Mouse (Mus musculus): ENCODE measurements around the gene Sgip1.

Sgip1 gene

DNA sequence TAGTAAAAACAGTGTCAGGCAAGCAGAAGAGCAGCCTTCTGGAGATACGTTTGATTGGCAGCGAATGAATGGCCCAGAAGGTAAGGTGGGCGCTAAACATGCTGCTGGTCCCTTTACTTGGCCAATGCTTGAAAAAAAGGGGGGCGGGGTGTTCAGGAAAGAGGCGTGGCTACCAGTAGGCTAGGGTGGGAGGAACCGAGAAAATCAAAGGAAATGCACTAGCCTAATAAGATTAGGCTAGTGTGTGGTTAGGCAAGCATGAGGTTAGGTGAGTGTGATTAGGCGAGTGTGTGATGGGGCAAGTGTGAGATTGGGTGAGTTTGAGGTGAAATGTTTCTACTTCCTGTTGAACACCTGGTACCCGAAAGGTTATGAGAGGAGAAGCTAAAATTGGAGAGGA lies at the start of gene Sgip1:
TSS of gene Sgip1 (plus strand) at position 11 of the 400 bp plus-strand sequence.
- DNase-seq (ENCODE audit: extremely low read depth, low read depth, low spot score), result no peak

DNA sequence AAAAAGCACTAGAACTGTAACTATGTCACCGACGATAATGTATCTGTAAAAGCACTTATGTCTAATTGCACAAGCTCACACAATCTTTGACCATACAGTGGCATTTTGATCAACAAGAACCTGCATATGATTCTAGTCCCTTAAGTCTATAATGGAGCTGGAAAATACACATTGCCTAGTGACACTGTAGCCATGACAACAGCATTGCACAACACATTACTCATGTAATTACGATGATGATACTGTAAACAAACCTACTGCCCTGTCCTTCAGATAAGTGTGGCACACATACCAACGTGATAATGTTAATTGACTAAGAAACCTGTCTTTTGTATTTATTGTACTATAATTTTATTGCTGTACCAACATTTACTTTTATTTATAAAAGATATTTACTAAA lies 49.7 kb upstream of the Sgip1 start:
- DNase-seq (ENCODE audit: extremely low read depth, low read depth, low spot score), result no peak

DNA sequence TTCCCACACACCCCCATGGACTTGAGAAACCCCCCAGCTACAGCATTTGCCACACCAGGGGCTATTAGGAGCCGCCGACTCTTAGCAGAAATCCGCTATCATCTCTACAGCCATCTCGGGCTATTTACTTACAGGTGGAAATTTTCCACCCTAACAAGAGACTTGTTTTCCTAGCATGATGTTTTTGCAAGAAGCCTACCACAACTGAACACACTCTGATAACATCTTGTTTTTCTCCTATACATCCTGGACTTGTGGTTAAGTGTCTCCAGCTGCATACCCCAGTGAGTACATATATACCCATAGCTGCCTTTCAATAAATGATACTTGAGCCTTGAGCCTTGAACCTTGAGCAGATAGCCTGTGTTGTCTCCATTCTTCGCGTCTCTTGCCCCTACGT lies 43.1 kb upstream of the Sgip1 start:
- DNase-seq (ENCODE audit: extremely low read depth, low read depth, low spot score), result no peak

GRCm38 (mm10) chr4:102711731-102712130 lies 29.4 kb upstream of the Sgip1 start:
- DNase-seq (ENCODE audit: extremely low read depth, low read depth, low spot score), result no peak

DNA sequence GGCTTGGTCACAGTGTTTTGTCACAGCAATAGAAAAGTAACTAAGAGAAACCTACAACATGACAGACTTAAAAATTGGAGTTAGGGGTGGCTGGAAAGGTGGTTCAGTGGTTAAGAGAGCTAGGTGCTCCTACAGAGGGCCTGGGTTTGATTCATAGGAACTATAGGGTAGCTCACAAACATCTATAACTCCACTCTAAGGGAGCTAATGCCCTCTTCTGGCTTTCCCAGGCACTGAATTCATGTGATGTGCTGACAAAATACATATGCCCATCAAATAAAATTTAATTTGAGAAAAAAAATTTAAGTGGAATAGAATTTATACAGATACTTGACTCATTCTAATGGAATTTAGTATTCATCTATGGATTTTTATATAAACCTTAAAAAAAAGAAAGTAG lies 25.6 kb upstream of the Sgip1 start:
- DNase-seq (ENCODE audit: extremely low read depth, low read depth, low spot score), result no peak

GRCm38 (mm10) chr4:102717123-102717828 lies 23.8 kb upstream of the Sgip1 start:
- DNase-seq (ENCODE audit: extremely low read depth, low read depth, low spot score), result no peak

GRCm38 (mm10) chr4:102719535-102719934 lies 21.6 kb upstream of the Sgip1 start:
- no peak for DNase-seq (ENCODE audit: extremely low read depth, low read depth, low spot score)

- no peak for DNase-seq (ENCODE audit: extremely low read depth, low read depth, low spot score)
Measured at GRCm38 (mm10) chr4:102719951-102720350, 21.1 kb upstream of the Sgip1 start.

DNA sequence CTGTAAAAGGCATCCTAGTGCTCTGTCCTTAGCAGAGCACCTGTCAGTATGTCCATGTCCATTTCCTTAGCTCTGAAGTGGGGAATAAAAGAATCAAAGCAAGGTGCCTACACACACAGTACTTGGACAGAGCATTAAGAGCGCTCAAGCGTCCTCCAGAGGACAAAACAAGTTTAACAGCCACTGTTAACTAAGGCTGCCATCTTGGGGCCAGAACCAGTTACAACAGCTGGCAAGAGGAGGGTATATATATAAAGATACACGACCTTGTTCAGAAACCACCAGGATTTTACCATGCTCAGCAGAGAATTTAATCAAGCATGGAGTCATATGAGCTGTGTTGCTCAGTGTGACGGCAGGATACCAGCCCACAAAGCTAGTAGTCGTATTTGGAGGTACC lies 16.7 kb upstream of the Sgip1 start:
- no peak for DNase-seq (ENCODE audit: extremely low read depth, low read depth, low spot score)

DNA sequence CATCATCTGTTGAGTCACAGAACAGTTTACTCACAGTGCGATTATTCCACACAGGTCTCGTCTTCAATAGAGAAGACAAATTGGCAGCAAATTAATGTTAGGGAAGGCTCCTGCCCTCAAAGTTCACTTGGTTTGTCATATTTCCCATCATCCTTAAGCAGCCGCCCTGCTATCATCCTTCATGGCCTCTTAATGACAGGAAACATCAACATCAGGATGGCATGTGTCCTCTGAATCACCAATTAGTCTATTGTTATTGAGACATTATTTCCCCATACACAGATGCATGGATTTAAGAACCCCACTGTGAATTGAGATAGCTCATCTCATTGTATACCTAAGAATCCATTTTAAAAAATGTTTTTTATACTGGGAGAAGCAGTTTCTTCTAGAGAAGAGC lies 10.1 kb upstream of the Sgip1 start:
- no peak for DNase-seq (ENCODE audit: extremely low read depth, low read depth, low spot score)

DNA sequence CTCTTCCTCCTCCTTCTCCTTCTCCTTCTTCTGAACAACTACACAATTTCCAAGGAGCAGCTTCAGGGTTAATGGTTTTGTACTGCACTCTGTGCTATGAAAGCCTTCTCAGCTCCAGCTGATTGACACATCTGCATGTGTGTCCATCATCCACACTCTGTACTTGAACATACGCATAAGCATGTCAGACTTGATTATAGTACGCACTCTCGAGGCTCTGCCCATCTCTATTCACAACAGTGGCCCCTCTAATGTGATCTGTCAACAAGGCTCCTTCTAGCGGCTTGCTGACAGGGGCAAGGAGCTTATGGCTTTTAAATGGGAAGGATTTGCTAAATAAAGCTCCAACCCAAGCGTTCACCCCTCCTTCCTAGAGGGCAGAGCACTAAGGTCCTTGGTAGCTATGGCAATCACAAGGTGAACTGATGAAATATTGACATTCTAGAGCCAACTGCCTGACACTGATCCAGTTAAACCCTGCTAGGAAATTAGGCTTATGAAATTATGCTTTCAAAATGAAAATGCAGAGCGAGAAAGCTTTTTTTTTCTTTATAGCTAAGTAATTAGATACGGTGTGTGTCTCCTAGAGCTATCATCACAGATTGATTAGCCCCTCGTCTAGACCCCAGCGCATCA lies 7.0 kb upstream of the Sgip1 start:
- no peak for DNase-seq (ENCODE audit: extremely low read depth, low read depth, low spot score)

DNA sequence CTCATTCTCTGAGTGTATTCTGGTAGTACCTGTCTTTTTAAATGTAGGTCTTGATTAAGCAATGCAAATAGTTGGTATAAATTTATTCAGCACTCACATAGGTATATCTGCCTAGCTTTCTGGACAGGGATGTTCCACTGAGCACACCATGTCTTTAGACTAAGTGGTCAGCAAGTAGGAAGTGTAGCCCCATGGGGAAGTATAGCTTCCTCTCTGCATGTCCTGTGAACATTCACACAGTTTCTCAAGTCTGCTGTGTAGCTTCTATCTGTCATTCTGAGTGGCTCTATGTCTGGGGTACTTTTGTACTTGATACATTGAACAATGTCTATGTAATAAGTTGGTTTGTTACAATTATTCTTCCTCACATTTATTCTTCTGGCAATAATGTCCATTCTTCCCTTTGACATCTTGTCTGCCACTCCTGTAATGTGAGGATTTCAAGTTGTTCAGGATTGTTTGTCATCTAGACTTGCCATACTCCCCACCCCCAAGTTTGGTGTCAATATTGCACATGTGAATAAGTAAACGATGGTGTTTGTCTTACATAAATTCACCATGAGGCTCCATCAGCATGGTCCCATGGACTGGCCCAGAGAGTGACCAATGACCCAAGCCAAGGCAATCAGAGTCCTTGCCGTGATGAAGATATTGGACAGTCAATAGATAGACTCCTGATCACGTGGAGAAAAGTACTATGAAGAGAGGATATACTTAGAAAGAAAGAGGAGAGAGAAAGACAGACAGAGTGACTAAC lies 12.4 kb downstream of the Sgip1 start:
- no peak for DNase-seq (ENCODE audit: extremely low read depth, low read depth, low spot score)

GRCm38 (mm10) chr4:102759095-102759890 lies 18.2 kb downstream of the Sgip1 start:
- no peak for DNase-seq (ENCODE audit: extremely low read depth, low read depth, low spot score)

DNA sequence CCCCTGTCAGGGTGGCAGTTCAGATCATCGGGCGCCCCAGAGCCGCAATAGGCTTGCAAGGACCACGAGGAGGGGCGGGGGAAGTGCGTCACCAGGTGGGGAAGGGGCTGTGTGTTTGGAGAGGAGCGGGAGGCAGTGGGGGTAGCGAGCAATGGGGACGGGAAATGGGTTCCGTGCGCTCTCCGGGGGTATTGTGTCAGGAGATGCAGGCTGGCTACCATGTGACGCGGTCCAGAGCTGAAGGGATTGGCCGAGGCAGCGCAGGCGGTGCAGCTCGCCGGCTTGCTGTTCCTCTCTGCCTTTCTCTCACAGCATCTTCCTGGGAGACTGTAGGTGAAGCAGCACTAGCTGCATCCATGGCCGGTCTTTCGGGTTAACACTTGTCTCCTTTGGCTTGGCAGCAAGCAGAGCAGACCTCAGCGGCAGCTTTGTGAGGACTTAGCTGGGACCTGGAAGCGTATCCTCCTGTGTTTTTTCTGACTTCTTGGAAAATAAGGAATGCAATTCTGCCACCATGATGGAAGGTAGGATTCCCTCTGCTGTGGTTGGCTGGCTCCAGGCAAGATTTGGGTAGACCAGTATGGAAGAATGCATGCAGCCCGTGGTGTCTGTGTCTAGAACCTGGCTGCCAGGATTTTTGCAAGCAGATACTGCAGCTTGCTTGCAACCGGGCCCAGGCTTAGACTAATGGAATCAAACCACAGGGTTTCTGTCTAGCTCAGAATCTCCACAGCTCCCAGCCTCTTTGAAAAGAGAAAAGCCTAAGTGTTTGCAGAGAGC lies 19.1 kb downstream of the Sgip1 start:
- DNase-seq (ENCODE audit: extremely low read depth, low read depth, low spot score), result no peak

DNA sequence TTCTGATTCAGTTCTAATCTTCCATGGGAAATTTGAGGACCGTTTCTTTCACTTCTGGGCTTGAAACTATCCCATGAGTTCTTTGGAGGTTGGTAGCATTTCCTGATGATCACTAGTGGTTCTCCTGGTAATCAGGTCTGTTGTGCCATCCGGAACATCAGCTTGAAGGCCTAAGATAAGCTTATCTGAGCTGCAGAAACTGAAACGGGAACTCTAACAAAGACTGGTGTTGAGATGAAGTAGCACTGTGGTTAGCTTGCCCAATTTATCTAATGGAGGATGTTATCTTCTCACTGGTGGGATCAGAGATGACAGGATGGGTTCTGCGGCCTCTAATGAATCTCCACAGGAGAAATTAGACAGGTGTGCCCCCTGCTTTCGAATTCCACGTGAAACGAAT lies 21.0 kb downstream of the Sgip1 start:
- no peak for DNase-seq (ENCODE audit: extremely low read depth, low read depth, low spot score)

DNA sequence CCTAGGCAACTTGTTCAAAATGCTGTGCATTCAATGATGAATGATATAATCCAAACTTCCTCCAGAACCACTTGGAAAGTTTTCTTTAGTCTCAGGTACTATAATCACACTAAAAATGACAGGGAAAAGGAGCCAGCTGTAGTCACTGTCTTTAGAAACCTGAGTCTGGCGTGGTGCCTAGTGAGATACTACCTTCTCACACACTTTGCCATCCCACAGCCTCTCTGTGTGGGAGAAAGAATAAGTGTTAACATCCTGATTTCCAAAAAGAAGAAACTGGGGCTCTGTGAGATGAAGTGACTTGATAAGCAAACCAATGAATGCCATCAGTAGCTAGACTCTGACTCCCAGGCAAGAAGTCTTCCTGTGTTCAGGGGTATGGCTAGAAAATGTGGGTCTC lies 28.0 kb downstream of the Sgip1 start:
- DNase-seq (ENCODE audit: extremely low read depth, low read depth, low spot score), result no peak

- no peak for DNase-seq (ENCODE audit: extremely low read depth, low read depth, low spot score)
Measured at GRCm38 (mm10) chr4:102769936-102770335, 28.8 kb downstream of the Sgip1 start.

DNA sequence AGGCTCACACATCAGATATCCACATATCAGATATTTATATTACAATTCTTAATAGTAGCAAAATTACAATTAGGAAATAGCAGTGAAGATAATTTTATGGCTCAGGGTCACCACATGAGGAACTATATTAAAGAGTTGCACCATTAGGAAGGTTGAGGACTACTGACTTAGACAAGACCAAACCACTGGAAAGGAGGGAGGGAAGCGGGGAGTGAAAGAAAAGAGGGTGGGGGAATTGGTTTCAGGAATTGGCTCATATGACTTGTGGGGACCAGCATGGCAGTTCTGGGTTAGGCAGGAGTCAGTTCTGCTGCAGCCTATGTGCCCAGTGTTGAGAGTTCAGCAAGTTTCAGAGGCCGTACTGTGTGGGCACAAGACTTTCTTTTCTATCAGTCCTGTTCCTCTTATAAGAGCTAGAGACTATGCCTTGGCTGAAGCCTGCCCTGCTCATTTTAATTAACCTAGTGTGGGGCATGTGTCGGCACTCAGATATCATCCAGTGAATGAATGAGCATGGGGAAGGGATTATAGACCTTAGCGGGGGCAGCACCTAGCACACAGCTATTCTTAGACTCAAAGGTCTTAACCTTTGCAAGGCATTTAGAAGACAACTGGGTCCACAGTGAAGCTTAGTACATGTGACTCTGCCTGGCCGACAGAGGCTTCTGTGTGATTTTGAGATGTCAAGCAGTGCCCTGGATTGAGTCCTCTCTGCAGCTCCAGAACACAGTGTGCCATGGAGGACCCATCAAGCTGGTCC lies 30.7 kb downstream of the Sgip1 start:
- DNase-seq (ENCODE audit: extremely low read depth, low read depth, low spot score), result no peak

DNA sequence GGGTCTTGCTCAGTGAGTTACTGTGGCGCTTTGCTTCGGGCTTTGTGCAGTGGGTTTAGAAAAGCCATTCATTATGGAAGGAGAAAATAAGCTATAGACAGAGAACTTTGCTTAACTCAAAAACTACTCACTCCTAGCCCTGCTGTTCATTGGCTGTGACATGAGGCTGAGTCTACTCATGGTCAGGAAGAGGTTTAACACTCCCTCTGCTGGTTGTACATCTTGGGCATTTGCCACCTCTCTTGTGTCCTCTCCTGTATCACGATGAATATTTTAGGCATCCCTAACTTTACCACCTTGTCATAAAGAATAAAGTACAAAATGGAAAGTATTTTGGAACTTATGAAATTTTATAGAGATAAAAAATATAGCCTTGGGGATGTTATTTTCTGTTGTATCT lies 32.1 kb downstream of the Sgip1 start:
- DNase-seq (ENCODE audit: extremely low read depth, low read depth, low spot score), result no peak

DNA sequence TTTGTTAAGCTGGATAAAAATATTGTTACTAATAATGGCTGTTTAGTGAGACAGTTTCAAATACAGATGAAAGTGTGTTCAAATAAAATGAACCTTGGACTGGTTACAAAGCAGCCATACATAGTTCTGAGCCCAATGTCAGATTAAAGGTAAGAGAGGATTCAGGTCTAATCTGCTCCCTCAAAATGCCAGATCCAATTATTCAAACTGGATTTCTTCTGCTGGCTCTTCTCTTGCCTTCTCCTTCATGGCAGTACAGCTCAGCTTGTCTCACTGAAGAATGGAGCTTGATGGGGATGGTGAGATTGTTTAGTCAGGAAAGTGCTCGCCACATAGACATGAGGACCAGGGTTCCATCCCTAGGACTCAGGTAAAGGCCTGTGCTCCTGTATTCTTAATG lies 32.7 kb downstream of the Sgip1 start:
- DNase-seq (ENCODE audit: extremely low read depth, low read depth, low spot score), result no peak
